Mouse (Mus musculus): ENCODE results near the gene 2900092C05Rik.
A peak's percentile ranks its signal among the peaks of the same experiment; 100 is the strongest.

2900092C05Rik gene

GRCm38 (mm10) chr7:12512217-12512616, at the start of gene 2900092C05Rik:
Gene 2900092C05Rik, plus strand, starts transcription at chr7:12512517.
- DNase-seq (ENCODE audit: low spot score), result no peak

GRCm38 (mm10) chr7:12478158-12479008, 33.9 kb upstream of the 2900092C05Rik start, which contains the start of gene Zfp606:
Gene Zfp606, plus strand, starts transcription at chr7:12478293.
- peak; percentile 94 for DNase-seq (ENCODE audit: low spot score)

GRCm38 (mm10) chr7:12479009-12479346, 33.3 kb upstream of the 2900092C05Rik start:
- DNase-seq (ENCODE audit: low spot score), result no peak

- no peak for DNase-seq (ENCODE audit: low spot score)
These were observed 32.8 kb upstream of the 2900092C05Rik start for GRCm38 (mm10) chr7:12479525-12479924.

GRCm38 (mm10) chr7:12483771-12484170, 28.5 kb upstream of the 2900092C05Rik start:
- no peak for DNase-seq (ENCODE audit: low spot score)

GRCm38 (mm10) chr7:12485956-12486355, 26.4 kb upstream of the 2900092C05Rik start:
- DNase-seq (ENCODE audit: low spot score), result no peak

GRCm38 (mm10) chr7:12486691-12487090, 25.6 kb upstream of the 2900092C05Rik start:
- DNase-seq (ENCODE audit: low spot score), result no peak

- no peak for DNase-seq (ENCODE audit: low spot score)
These were observed 1.4 kb upstream of the 2900092C05Rik start for GRCm38 (mm10) chr7:12510913-12511312.

Measured in embryo, embryonic 10.5 days (tissue).